Mouse (Mus musculus): ENCODE results near the gene Coro2b. TPM values are rescaled to one million over a fixed set of nuclear protein-coding genes. Genes with fewer than 3 reads are reported as not detected.

The Coro2b gene
- polyA plus RNA-seq, 1 experiment from 2014 or later = 0.98 TPM

- H3K4me2 ChIP-seq = no peak overlapping the region
- no peaks in the 10 kb centered on the region for H3K9me3 ChIP-seq (replicated peaks)
- H3K27ac ChIP-seq = no peak overlapping the region
- WGBS (ENCODE audit: insufficient replicate concordance) = 47% methylated on average over 4 of the region's 4 CpGs
- peaks cover 16% of the 10 kb centered on the region for H3K27me3 ChIP-seq
- peaks cover 14% of the 10 kb centered on the region for H3K4me1 ChIP-seq (replicated peaks)
- H3K4me3 ChIP-seq (replicated peaks) = no peak overlapping the region
- H3K9ac ChIP-seq = no peak overlapping the region
- no peak for DNase-seq
- ATAC-seq (ENCODE audit: low read depth) = no peak
- no peaks in the 10 kb centered on the region for H3K36me3 ChIP-seq
These were observed 12.0 kb downstream of the Coro2b start for GRCm38 (mm10) chr9:62524761-62525308.

DNA sequence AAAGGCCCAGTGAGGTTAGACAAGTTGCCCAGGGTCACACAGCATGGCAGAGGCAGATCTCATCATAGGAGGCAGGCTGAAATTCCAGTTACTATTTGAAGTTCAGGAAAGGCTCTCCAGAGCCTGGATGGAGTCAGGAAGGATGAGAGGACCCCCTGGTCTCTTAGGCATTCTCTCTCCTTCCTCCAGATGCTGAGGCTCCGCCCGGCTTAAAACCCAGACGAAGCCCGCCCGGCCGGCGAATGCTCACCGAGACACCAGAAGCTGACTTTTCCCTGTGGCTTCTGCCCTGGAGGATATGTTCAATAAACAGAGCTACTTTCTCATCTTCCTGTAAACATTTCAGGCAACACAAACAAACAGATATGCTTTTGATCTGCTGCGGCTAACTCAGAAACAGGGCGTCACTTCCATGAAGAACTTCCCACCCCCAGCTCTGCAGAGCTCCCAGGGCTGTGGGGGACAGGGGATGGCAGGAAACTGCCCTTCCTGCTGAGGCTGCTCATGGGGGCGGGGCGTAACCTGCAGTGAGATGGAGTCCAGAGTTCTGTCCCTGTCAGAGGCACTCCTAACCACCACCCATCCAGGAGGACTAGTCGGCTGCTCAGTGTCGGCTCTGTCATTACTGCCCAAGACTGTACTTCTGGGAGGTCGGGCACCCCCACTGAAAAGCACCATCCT, 13.9 kb downstream of the Coro2b start:
- H3K4me3 ChIP-seq (replicated peaks) = no peak overlapping the region
- no peak overlapping the region for H3K27ac ChIP-seq
- no peak for ATAC-seq (ENCODE audit: low read depth)
- WGBS (ENCODE audit: insufficient replicate concordance) = 10% methylated on average over 15 of the region's 15 CpGs
- no peak overlapping the region for H3K4me2 ChIP-seq
- no peaks in the 10 kb centered on the region for H3K36me3 ChIP-seq
- no peak overlapping the region for H3K9ac ChIP-seq
- H3K27me3 ChIP-seq = peaks cover 16% of the 10 kb centered on the region
- peaks cover 14% of the 10 kb centered on the region for H3K4me1 ChIP-seq (replicated peaks)
- DNase-seq = no peak
- no peaks in the 10 kb centered on the region for H3K9me3 ChIP-seq (replicated peaks)

DNA sequence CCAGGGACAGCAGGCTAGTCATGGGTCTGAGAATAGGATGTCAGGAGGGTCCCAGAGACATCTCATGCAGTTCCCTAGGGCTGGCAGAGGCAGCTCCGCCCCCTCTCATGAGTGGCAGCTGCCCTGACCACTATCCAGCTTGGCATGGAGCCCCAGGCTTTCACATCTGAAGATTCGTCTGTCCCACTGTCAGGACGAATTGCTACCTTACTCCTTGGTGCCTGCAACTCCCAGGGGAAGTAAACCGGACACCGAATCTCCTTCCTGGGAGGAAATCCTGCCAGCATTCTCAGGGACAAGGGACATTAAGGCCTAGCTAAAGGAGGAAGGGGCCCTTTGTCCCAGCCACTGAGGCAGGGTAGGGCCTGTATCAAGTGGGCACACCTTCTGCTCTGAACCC, 14.6 kb downstream of the Coro2b start:
- DNase-seq (no peak), ATAC-seq (ENCODE audit: low read depth) (no peak)
- Histone ChIP-seq H3K27ac (no peak overlapping the region; the same call in 1 of the 2 replicates), H3K4me1 (replicated peaks) (peaks cover 14% of the 10 kb centered on the region), H3K36me3 (no peaks in the 10 kb centered on the region), H3K4me3 (replicated peaks) (no peak overlapping the region), H3K4me2 (no peak overlapping the region), H3K9me3 (replicated peaks) (no peaks in the 10 kb centered on the region), H3K27me3 (peaks cover 16% of the 10 kb centered on the region), H3K9ac (no peak overlapping the region)
- 47% methylated on average over 5 of the region's 5 CpGs for WGBS (ENCODE audit: insufficient replicate concordance)

DNA sequence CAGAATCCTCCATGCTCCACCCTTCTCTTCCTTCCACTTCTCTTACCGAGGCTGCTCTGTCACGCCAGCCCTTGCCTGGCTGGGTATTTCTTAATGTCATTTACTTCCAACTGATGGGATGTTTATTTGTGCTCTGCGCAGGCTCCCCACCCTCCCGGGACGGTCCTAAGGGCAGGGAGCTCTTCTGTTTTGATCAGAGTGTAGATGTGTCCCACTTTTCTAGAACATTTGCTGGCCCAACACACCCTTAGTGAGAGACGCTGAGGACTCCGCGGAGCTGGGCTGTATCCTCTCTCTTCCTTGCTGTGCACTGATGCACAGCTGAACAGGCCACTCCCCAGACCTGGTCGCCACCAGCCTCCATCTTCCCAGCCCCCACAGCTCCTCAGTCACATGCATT, 15.3 kb downstream of the Coro2b start:
- Histone ChIP-seq H3K27ac (no peak overlapping the region), H3K27me3 (peaks cover 16% of the 10 kb centered on the region), H3K9me3 (replicated peaks) (no peaks in the 10 kb centered on the region), H3K36me3 (no peaks in the 10 kb centered on the region), H3K4me1 (replicated peaks) (peaks cover 14% of the 10 kb centered on the region), H3K4me3 (replicated peaks) (no peak overlapping the region), H3K4me2 (no peak overlapping the region), H3K9ac (no peak overlapping the region)
- 46% methylated on average over 9 of the region's 9 CpGs for WGBS (ENCODE audit: insufficient replicate concordance)
- DNase-seq (no peak), ATAC-seq (ENCODE audit: low read depth) (no peak)

DNA sequence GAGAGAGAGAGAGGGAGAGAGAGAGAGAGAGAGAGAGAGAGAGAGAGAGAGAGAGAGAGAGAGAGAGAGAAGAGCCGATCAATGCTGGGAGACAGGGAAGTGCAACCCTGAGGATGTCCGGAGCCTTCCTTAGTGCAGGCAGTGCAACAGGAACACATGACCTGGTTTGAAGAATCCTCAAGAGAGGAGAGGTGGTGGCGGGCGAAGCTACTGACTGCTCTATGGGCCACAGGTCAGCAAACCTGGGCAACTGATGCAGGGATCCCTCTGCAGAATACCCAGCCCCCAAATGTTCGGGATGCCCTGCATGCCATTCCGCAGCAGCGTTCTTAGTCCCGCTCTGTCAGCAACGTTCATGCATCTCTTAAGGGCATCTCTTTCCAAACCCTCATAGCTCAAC, 15.9 kb downstream of the Coro2b start:
- peaks cover 14% of the 10 kb centered on the region for H3K4me1 ChIP-seq (replicated peaks)
- WGBS (ENCODE audit: insufficient replicate concordance) = 45% methylated on average over 9 of the region's 9 CpGs
- DNase-seq (no peak), ATAC-seq (ENCODE audit: low read depth) (no peak)
- H3K36me3 ChIP-seq = no peaks in the 10 kb centered on the region
- H3K27ac ChIP-seq = no peak overlapping the region
- no peaks in the 10 kb centered on the region for H3K9me3 ChIP-seq (replicated peaks)
- peaks cover 16% of the 10 kb centered on the region for H3K27me3 ChIP-seq
- H3K4me3 ChIP-seq (replicated peaks) = no peak overlapping the region
- H3K4me2 ChIP-seq = no peak overlapping the region
- no peak overlapping the region for H3K9ac ChIP-seq

- WGBS (ENCODE audit: insufficient replicate concordance) = 66% methylated on average over 15 of the region's 15 CpGs
- no peak overlapping the region for H3K4me3 ChIP-seq (replicated peaks)
- no peak overlapping the region for H3K27ac ChIP-seq
- H3K27me3 ChIP-seq = peaks cover 16% of the 10 kb centered on the region
- H3K9me3 ChIP-seq (replicated peaks) = no peaks in the 10 kb centered on the region
- no peak overlapping the region for H3K9ac ChIP-seq
- H3K4me2 ChIP-seq = no peak overlapping the region
- DNase-seq = no peak
- H3K36me3 ChIP-seq = no peaks in the 10 kb centered on the region
- peaks cover 14% of the 10 kb centered on the region for H3K4me1 ChIP-seq (replicated peaks)
- no peak for ATAC-seq (ENCODE audit: low read depth)
These were observed 16.9 kb downstream of the Coro2b start for GRCm38 (mm10) chr9:62519787-62520503.

GRCm38 (mm10) chr9:62519334-62519733, 17.5 kb downstream of the Coro2b start:
- Histone ChIP-seq H3K27ac (no peak overlapping the region), H3K4me3 (replicated peaks) (no peak overlapping the region), H3K4me1 (replicated peaks) (peaks cover 14% of the 10 kb centered on the region), H3K36me3 (no peaks in the 10 kb centered on the region), H3K9me3 (replicated peaks) (no peaks in the 10 kb centered on the region), H3K27me3 (peaks cover 16% of the 10 kb centered on the region), H3K9ac (no peak overlapping the region), H3K4me2 (no peak overlapping the region)
- no peak for ATAC-seq (ENCODE audit: low read depth)
- 78% methylated on average over 10 of the region's 10 CpGs for WGBS (ENCODE audit: insufficient replicate concordance)
- no peak for DNase-seq

DNA sequence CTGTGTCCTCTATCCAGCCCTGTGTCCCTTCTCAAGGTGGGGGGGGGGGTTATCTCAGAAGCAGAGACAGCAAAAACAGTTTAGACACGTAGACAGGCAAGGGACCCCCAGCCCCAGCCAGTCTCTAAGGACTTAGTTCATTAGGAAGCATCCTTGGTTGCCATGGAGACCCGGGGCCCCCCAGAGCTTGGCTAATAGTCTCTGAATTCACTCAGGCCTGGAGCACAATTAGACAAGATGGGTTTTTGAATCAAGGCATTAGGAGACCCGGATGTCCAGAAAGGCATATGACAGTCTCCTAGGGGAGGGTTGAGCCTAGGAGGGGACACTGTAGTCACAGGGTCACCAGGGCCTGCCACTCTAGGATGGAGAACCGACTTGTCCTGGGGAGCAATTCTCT, 18.3 kb downstream of the Coro2b start:
- DNase-seq = no peak
- Histone ChIP-seq H3K4me1 (replicated peaks) (peaks cover 13% of the 10 kb centered on the region), H3K27ac (no peak overlapping the region), H3K4me2 (no peak overlapping the region), H3K27me3 (peaks cover 16% of the 10 kb centered on the region), H3K9me3 (replicated peaks) (no peaks in the 10 kb centered on the region), H3K4me3 (replicated peaks) (no peak overlapping the region), H3K9ac (no peak overlapping the region), H3K36me3 (no peaks in the 10 kb centered on the region)
- WGBS (ENCODE audit: insufficient replicate concordance) = 38% methylated on average over 4 of the region's 4 CpGs
- no peak for ATAC-seq (ENCODE audit: low read depth)

GRCm38 (mm10) chr9:62517112-62517957, 19.5 kb downstream of the Coro2b start:
- DNase-seq = no peak
- Histone ChIP-seq H3K36me3 (no peaks in the 10 kb centered on the region), H3K4me1 (replicated peaks) (peaks cover under 1% of the 10 kb centered on the region; the same call in 1 of the 2 replicates), H3K9me3 (replicated peaks) (no peaks in the 10 kb centered on the region), H3K27me3 (peaks cover 6% of the 10 kb centered on the region; the same call in 1 of the 2 replicates), H3K9ac (no peak overlapping the region), H3K4me3 (replicated peaks) (no peak overlapping the region), H3K27ac (no peak overlapping the region), H3K4me2 (no peak overlapping the region)
- no peak for ATAC-seq (ENCODE audit: low read depth)
- WGBS (ENCODE audit: insufficient replicate concordance) = 58% methylated on average over 6 of the region's 6 CpGs

- 67% methylated on average over 7 of the region's 7 CpGs for WGBS (ENCODE audit: insufficient replicate concordance)
- Histone ChIP-seq H3K4me3 (replicated peaks) (no peak overlapping the region), H3K27ac (no peak overlapping the region), H3K9ac (no peak overlapping the region), H3K9me3 (replicated peaks) (no peaks in the 10 kb centered on the region), H3K4me2 (no peak overlapping the region), H3K36me3 (no peaks in the 10 kb centered on the region), H3K4me1 (replicated peaks) (no peaks in the 10 kb centered on the region), H3K27me3 (no peaks in the 10 kb centered on the region)
- ATAC-seq (ENCODE audit: low read depth) = no peak
- no peak for DNase-seq
These were observed 21.7 kb downstream of the Coro2b start for GRCm38 (mm10) chr9:62515138-62515537.

DNA sequence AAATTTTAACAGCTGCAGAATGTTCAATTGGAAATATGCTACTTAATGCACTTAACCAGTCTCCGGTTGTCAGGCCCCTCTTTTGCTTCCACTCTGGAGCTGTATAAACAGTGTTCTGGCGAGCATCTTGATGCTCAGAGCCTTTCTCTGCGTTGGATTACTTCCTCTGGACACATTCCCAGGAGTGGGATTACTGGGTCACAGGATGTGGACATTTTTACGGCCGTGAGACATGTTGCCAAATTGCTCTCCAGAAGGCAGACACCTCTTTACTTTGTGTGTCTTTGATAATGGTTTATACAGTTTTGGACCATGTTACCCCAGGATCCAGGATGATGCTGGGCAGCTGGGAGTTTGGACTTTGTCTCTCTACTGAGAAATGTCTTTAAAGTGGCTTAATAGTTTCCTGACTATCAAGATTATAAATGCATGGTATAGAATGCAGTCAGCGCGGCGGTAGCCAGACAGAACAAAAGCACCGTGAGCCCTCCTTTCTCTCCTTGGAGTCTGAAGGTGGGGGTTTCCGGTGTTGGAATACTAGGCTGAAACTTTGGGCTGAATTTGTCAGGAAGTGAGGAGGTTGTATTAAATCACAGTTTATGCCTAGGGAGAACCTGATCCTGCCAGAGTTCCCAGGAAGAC, 23.2 kb downstream of the Coro2b start:
- no peaks in the 10 kb centered on the region for H3K9me3 ChIP-seq (replicated peaks)
- no peak overlapping the region for H3K4me3 ChIP-seq (replicated peaks)
- no peaks in the 10 kb centered on the region for H3K4me1 ChIP-seq (replicated peaks)
- H3K4me2 ChIP-seq = no peak overlapping the region
- H3K36me3 ChIP-seq = no peaks in the 10 kb centered on the region
- 62% methylated on average over 10 of the region's 10 CpGs for WGBS (ENCODE audit: insufficient replicate concordance)
- no peak overlapping the region for H3K9ac ChIP-seq
- H3K27ac ChIP-seq = no peak overlapping the region
- ATAC-seq (ENCODE audit: low read depth) (no peak), DNase-seq (no peak)
- H3K27me3 ChIP-seq = no peaks in the 10 kb centered on the region
